Mouse (Mus musculus) activated CD4-positive, CD25-positive, alpha-beta regulatory T cell, adult 9 weeks (primary cell): ENCODE data around the gene Wdr5. TPM values are rescaled to one million over a fixed set of nuclear protein-coding genes. Genes with fewer than 3 reads are reported as not detected.

Experiments used
- polyA plus RNA-seq: library from polyadenylated mRNA; unstranded; fragments of 100-300 nt; shearing (Covaris generic); gene quantifications from one replicate; pipeline ENCODE4 v1.2.1, GENCODE M21; 2017

Wdr5 gene
- polyA plus RNA-seq, result 29.4 TPM

DNA sequence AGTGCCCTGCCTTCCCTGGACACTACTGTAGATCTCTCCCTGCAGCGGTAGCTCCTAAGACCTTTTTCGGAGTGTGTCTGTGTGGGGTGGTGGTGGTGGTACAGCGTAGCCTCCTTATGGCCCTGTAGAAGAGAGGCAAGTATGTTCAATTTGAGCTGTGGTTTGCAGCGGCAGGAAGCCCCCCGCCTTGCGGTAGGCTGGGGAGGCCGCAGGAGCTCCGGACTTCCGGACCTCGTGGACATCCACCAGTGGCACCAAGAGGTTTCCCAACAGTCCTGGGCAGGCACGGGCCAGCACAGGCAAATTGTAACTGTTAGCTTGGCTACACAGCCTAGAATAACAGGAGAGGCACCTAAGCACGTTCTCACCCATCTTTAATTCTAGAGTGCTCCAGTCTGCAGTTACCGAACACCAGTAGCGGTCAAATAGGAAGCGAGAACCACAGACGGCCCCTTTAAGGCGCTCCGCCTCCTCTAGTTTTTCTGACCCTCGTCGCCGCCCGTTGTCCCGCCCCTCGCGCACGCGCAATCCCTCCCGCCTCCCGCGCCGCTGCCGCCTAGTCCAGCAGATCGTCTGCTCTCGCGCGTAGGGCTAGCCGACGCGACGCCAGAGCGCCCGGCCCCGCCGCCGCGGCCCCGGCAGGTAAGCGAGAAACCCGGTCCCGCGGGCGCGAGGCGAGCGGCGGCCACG, at the start of gene Wdr5:
Gene Wdr5, plus strand, starts transcription at position 519 of the 690 bp plus-strand sequence.

DNA sequence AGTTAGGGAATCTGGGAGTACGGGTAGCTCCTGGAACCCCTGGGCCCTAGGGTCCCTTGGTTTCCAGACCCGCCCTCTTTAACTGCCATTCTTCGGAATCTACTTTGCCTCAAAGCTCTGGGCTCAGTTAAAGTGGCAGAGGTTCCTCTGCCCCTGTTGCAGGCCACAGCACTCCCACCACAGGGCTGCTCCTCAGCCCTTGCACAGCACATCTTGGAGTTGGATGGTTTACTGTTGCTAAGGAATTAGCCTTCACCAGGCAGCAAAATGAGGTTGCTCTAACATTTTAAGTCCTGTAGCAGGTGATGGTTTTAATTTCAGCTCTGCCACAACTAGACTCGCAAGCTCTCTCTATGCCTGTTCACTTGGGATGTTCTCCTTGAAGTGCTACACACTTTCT, 7.4 kb upstream of the Wdr5 start, which contains the start of gene Brd3:
Gene Brd3, minus strand, starts transcription at position 101 of the 400 bp plus-strand sequence.

Other genes with a start within 250 kb of the Wdr5 start
- 10.3 TPM for gene Vav2, start 88.1 kb upstream of the Wdr5 start, polyA plus RNA-seq
- 0.54 TPM for gene Brd3os, start 72.8 kb upstream of the Wdr5 start, polyA plus RNA-seq
- 54.1 TPM for gene Brd3, start 7.5 kb upstream of the Wdr5 start, polyA plus RNA-seq
- 4.9 TPM for gene Rxra, start 161.3 kb downstream of the Wdr5 start, polyA plus RNA-seq